Mouse (Mus musculus): ENCODE data around the gene Gm44805. TPM values are rescaled to one million over a fixed set of nuclear protein-coding genes. Genes with fewer than 3 reads are reported as not detected.
A peak's percentile ranks its signal among the peaks of the same experiment; 100 is the strongest.

Gm44805 gene
- total and polyA plus RNA-seq, 3 experiments, result not detected

DNA sequence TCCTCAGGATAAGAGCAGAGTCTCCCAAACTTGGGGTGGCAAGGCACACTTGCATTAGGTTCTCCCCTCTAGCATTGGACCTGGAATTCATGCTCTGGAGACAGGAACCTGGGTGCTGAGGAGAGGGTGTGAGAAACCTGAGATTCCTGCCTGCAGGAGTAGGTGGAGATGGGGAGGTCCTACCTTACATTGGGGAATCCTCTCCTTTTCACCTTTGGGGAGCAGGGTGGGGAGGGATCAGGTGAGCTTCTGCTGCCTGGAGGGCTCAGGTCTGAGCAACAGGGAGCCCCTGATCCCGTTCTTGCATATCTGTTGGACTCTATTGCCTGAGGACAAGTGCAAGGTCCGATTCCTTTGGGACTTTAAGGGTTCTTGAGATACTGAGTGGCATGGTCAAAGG, 35.6 kb upstream of the Gm44805 start:
- Histone ChIP-seq H3K79me2 (replicated peaks; ENCODE audit: control insufficient read depth, extremely low read depth, insufficient read depth, poor library complexity, severe bottlenecking) (peaks cover 18% of the 10 kb centered on the region), H3K36me3 (replicated peaks in 1 of 2; ENCODE audit: control insufficient read depth in 1 of 2, insufficient read depth in 1 of 2, low read length in 1 of 2) (peaks cover 17 to 25% of the 10 kb centered on the region in 2 experiments)
- in situ Hi-C loops (cut with MboI; ENCODE audit: low pct_ligation_motif_present, low pct_unique_long_range_greater_than_20kb, low sequenced_read_pairs), result no loop called here

DNA sequence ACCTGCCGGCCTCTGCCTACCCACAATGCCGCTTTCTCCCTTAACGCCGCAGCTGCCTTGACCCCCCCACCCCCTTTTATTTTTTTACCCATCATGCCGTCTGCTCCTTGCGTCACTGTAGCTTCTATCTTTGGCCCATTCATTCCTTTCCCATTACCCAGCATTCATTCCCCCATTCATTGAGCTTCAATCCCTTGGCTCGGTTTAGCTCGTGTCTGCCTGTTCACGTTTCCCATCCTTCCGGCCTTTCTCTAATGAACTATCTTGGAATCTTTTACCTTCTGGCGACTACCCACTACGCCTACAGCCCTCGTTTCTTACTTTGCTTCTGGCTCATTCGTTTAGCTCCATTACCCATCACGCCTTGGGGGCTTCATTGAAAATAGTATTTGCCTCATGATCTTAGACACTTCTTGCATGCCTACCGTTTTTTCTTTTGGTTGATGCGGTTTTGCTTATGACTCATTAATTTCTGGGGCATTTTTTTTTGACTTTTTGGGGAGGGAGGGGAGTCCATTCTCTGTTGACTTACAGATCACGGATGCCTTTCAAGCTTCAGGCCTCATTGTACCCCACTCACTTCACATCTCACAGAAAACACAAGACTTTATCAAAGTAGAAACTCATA, 34.9 kb upstream of the Gm44805 start:
- dilution Hi-C loops (cut with MboI; ENCODE audit: extremely low pct_ligation_motif_present, extremely low pct_unique_long_range_greater_than_20kb, low sequenced_read_pairs) (no loop called here), in situ Hi-C loops (cut with MboI; ENCODE audit: low pct_ligation_motif_present, low pct_unique_long_range_greater_than_20kb, low sequenced_read_pairs) (no loop called here)
- Histone ChIP-seq H3K4me3 (replicated peaks in 1 of 3; ENCODE audit: low read depth in 2 of 3, low read length in 2 of 3, poor library complexity in 1 of 3) (peak overlapping the region; percentile 52 to 64 (median 60)), H3K4me1 (ENCODE audit: control insufficient read depth in 1 of 2, insufficient read depth in 2 of 2) (peaks cover 9 to 39% of the 10 kb centered on the region in 2 experiments; a peak in 3 of 4 replicates), H3K4me2 (ENCODE audit: insufficient read depth, low read depth, poor library complexity, severe bottlenecking) (peak overlapping the region; percentile 81), H3K79me2 (replicated peaks; ENCODE audit: control insufficient read depth, extremely low read depth, insufficient read depth, poor library complexity, severe bottlenecking) (peaks cover 18% of the 10 kb centered on the region), H3K27ac (ENCODE audit: insufficient read depth, low read depth) (peak overlapping the region; percentile 78), H3K36me3 (replicated peaks in 1 of 2; ENCODE audit: control insufficient read depth in 1 of 2, insufficient read depth in 1 of 2, low read length in 1 of 2) (peaks cover 22 to 30% of the 10 kb centered on the region in 2 experiments), H3K27me3 (replicated peaks) (no peaks in the 10 kb centered on the region), H3K9me3 (replicated peaks; ENCODE audit: low read length) (peaks cover 3% of the 10 kb centered on the region), H3K9ac (ENCODE audit: insufficient read depth, low read depth) (peak overlapping the region; percentile 69)
- DNase-seq (ENCODE audit: extremely low read depth), result peak; percentile 73
- TF ChIP-seq ZNF384 (IDR thresholded peaks at IDR 0.05; ENCODE audit: low read depth, low read length) (peak; percentile 66), JUN (IDR thresholded peaks at IDR 0.05; ENCODE audit: insufficient read depth, low read depth, low read length) (0 out of 2 replicates have a peak, but pooled peaks have one; percentile 2), ZKSCAN1 (IDR thresholded peaks at IDR 0.05; ENCODE audit: borderline replicate concordance, low read depth, low read length) (no peak), MYC (IDR thresholded peaks at IDR 0.05; ENCODE audit: low read depth, low read length) (no peak; the same call in 1 of the 2 replicates), SMC3 (IDR thresholded peaks at IDR 0.05; ENCODE audit: low read depth, low read length) (no peak), EP300 (IDR thresholded peaks at IDR 0.05; ENCODE audit: low read length) (no peak), SIN3A (IDR thresholded peaks at IDR 0.05; ENCODE audit: low read length) (peak; percentile 90), HCFC1 (IDR thresholded peaks at IDR 0.05; ENCODE audit: low read depth, low read length) (no peak; the same call in 1 of the 2 replicates), JUND (conservative IDR thresholded peaks at IDR 0.05; ENCODE audit: low read depth, low read length) (no peak; the same call in 1 of the 2 replicates), TBP (conservative IDR thresholded peaks at IDR 0.05; ENCODE audit: low read depth, low read length) (peak; percentile 84), IRF4 (IDR thresholded peaks at IDR 0.05; ENCODE audit: low read depth, low read length) (peak; percentile 75), POLR2AphosphoS2 (IDR thresholded peaks at IDR 0.05; ENCODE audit: low read depth, low read length) (no peak), USF1 (IDR thresholded peaks at IDR 0.05; ENCODE audit: low read depth, low read length) (no peak), NRF1 (IDR thresholded peaks at IDR 0.05; ENCODE audit: low read depth, low read length) (no peak), POLR2A (IDR thresholded peaks at IDR 0.05; ENCODE audit: low read depth, low read length) (peak; percentile 92), MAZ (IDR thresholded peaks at IDR 0.05; ENCODE audit: low read depth, low read length) (peak; percentile 93), ELF1 (IDR thresholded peaks at IDR 0.05; ENCODE audit: low read depth, low read length) (no peak), ZMIZ1 (IDR thresholded peaks at IDR 0.05; ENCODE audit: low read depth, low read length) (peak; percentile 84), KAT2A (IDR thresholded peaks at IDR 0.05; ENCODE audit: insufficient replicate concordance, low read length) (0 out of 2 replicates have a peak, but pooled peaks have one; percentile 77), GABPA (IDR thresholded peaks at IDR 0.05; ENCODE audit: insufficient replicate concordance, low read depth, low read length) (no peak), RAD21 (IDR thresholded peaks at IDR 0.05; ENCODE audit: low read depth, low read length) (no peak), CTCF (conservative IDR thresholded peaks at IDR 0.05 in 1 of 2, IDR thresholded peaks at IDR 0.05 in 1 of 2; ENCODE audit: low read depth in 2 of 2, low read length in 2 of 2) (no peak), BHLHE40 (IDR thresholded peaks at IDR 0.05; ENCODE audit: low read depth, low read length) (peak; percentile 67), MXI1 (IDR thresholded peaks at IDR 0.05; ENCODE audit: low read depth, low read length) (peak; percentile 73), UBTF (IDR thresholded peaks at IDR 0.05; ENCODE audit: low read depth, low read length) (no peak), TCF12 (IDR thresholded peaks at IDR 0.05; ENCODE audit: low read depth, low read length) (peak; percentile 84), MAFK (IDR thresholded peaks at IDR 0.05; ENCODE audit: insufficient replicate concordance, low read length) (0 out of 2 replicates have a peak, but pooled peaks have one; percentile 15), E2F4 (IDR thresholded peaks at IDR 0.05; ENCODE audit: insufficient replicate concordance, low read depth, low read length) (no peak), NELFE (IDR thresholded peaks at IDR 0.05; ENCODE audit: low read depth, low read length) (peak; percentile 85)

More for the DNA sequence above, 35.6 kb upstream of the Gm44805 start:
- Histone ChIP-seq H3K27ac (ENCODE audit: insufficient read depth, low read depth) (peak overlapping the region; percentile 45), H3K4me1 (ENCODE audit: control insufficient read depth in 1 of 2, insufficient read depth in 2 of 2) (peaks cover 9 to 38% of the 10 kb centered on the region in 2 experiments; a peak in 3 of 4 replicates), H3K9ac (ENCODE audit: insufficient read depth, low read depth) (peak overlapping the region; percentile 69), H3K4me2 (ENCODE audit: insufficient read depth, low read depth, poor library complexity, severe bottlenecking) (peak overlapping the region; percentile 81; the same call in 1 of the 2 replicates), H3K9me3 (replicated peaks; ENCODE audit: low read length) (peaks cover 9% of the 10 kb centered on the region), H3K27me3 (replicated peaks) (no peaks in the 10 kb centered on the region), H3K4me3 (replicated peaks in 1 of 3; ENCODE audit: low read depth in 2 of 3, low read length in 2 of 3, poor library complexity in 1 of 3) (peak overlapping the region in 2 of 3 experiments; percentile 52 to 64)
- dilution Hi-C loops (cut with MboI; ENCODE audit: extremely low pct_ligation_motif_present, extremely low pct_unique_long_range_greater_than_20kb, low sequenced_read_pairs), result no loop called here
- no peak for DNase-seq (ENCODE audit: extremely low read depth)
- TF ChIP-seq NRF1 (IDR thresholded peaks at IDR 0.05; ENCODE audit: low read depth, low read length) (no peak), ELF1 (IDR thresholded peaks at IDR 0.05; ENCODE audit: low read depth, low read length) (no peak), ETS1 (conservative IDR thresholded peaks at IDR 0.05; ENCODE audit: low read depth, low read length) (no peak), TBP (conservative IDR thresholded peaks at IDR 0.05; ENCODE audit: low read depth, low read length) (no peak), NELFE (IDR thresholded peaks at IDR 0.05; ENCODE audit: low read depth, low read length) (no peak), ZMIZ1 (IDR thresholded peaks at IDR 0.05; ENCODE audit: low read depth, low read length) (no peak), MAFK (IDR thresholded peaks at IDR 0.05; ENCODE audit: insufficient replicate concordance, low read length) (no peak), HCFC1 (IDR thresholded peaks at IDR 0.05; ENCODE audit: low read depth, low read length) (no peak)
